9 mouse cellular contexts compared by ENCODE assay signal in the genomic region with DNA sequence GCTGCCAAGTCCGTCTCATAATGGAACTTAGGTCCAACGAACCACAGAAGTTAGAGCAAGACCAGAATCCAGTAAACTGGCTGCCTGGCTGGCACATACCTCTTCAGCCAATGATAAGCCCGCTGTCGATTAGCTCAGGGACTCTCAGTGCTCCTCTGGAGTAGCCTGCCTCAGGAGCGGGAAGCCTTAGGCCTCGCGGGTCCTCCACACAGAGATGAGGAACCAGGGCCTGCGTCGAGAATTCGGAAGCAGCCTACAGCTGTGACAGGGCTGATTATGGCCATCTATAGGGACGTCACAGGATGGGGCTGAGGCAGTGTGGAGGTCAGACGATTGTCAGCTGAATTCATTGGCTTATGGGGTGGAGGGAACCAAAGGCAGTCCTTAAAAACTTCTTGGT.
DNase-seq lines count a peak whose midpoint lies in the region; ATAC-seq and TF ChIP-seq lines count a peak whose summit lies in the region.
"Had no signal": no experiment of that assay in that cellular context is flagged by ENCODE, and none has a peak within 500 bp of the region (broad histone marks: within the 10 kb centered on the region; RNA-seq: fewer than 3 reads in every experiment).

No protein-coding gene starts in this region.

- no peak for TF ChIP-seq CTCF in ES-Bruce4 (IDR thresholded peaks at IDR 0.05; ENCODE audit: low read depth, low read length)
- TF ChIP-seq CTCF in brain, embryonic 14.5 days (IDR thresholded peaks at IDR 0.05; ENCODE audit: borderline replicate concordance, extremely low read depth, insufficient read depth, insufficient read length), result no peak

- WGBS in hindbrain, embryonic 11.5 days, result 50% methylated on average over 12 of the region's 12 CpGs
- WGBS in midbrain, embryonic 12.5 days, result 37% methylated on average over 12 of the region's 12 CpGs

- H3K27me3 ChIP-seq in ES-Bruce4 (ENCODE audit: control insufficient read depth, insufficient read depth, low read length, poor library complexity, severe bottlenecking), result no peaks in the 10 kb centered on the region
- peaks cover 2% of the 10 kb centered on the region; the same call in 1 of the 2 replicates for H3K27me3 ChIP-seq in hindbrain, embryonic 11.5 days (ENCODE audit: control insufficient read depth, insufficient read depth, low read length)
- H3K27me3 ChIP-seq in midbrain, embryonic 12.5 days, result no peaks in the 10 kb centered on the region
- H3K27me3 ChIP-seq: heart, embryonic 12.5 days had no signal

- TF ChIP-seq EP300 in ES-Bruce4 (IDR thresholded peaks at IDR 0.05; ENCODE audit: insufficient read depth, low read depth, low read length), result 0 out of 2 replicates have a peak, but pooled peaks have one; percentile 9

- no peak overlapping the region for H3K27ac ChIP-seq in ES-Bruce4 (ENCODE audit: insufficient read depth, low read length)
- peak overlapping the region; percentile 96 for H3K27ac ChIP-seq in hindbrain, embryonic 11.5 days (ENCODE audit: low read depth, low read length)
- H3K27ac ChIP-seq in midbrain, embryonic 12.5 days (replicated peaks), result peak overlapping the region; percentile 98

- no peaks in the 10 kb centered on the region for H3K36me3 ChIP-seq in ES-Bruce4 (ENCODE audit: control insufficient read depth, insufficient read depth, low read length, poor library complexity, severe bottlenecking)
- H3K36me3 ChIP-seq in hindbrain, embryonic 11.5 days (ENCODE audit: control insufficient read depth, insufficient read depth, low read length), result no peaks in the 10 kb centered on the region
- no peaks in the 10 kb centered on the region for H3K36me3 ChIP-seq in midbrain, embryonic 12.5 days
- H3K36me3 ChIP-seq: heart, embryonic 12.5 days had no signal

- no peaks in the 10 kb centered on the region for H3K9me3 ChIP-seq in ES-Bruce4 (replicated peaks; ENCODE audit: control insufficient read depth, insufficient read depth, low read length, poor library complexity, severe bottlenecking)
- H3K9me3 ChIP-seq in hindbrain, embryonic 11.5 days (ENCODE audit: control insufficient read depth, low read length), result no peaks in the 10 kb centered on the region
- H3K9me3 ChIP-seq in midbrain, embryonic 12.5 days, result no peaks in the 10 kb centered on the region
- H3K9me3 ChIP-seq: heart, embryonic 12.5 days had no signal

- TF ChIP-seq POLR2A in ES-Bruce4 (IDR thresholded peaks at IDR 0.05; ENCODE audit: insufficient read depth, low read length), result no peak
- no peak for TF ChIP-seq POLR2A in brain, embryonic 14.5 days (IDR thresholded peaks at IDR 0.05; ENCODE audit: borderline replicate concordance, extremely low read depth, insufficient read depth, insufficient read length, poor library complexity, severe bottlenecking)

- peak overlapping the region; percentile 17 for H3K4me2 ChIP-seq in hindbrain, embryonic 11.5 days (replicated peaks; ENCODE audit: low read depth, low read length)
- peak overlapping the region; percentile 43; the same call in 1 of the 2 replicates for H3K4me2 ChIP-seq in midbrain, embryonic 12.5 days (replicated peaks)

- H3K9ac ChIP-seq in ES-Bruce4 (ENCODE audit: low read depth, poor library complexity, severe bottlenecking), result no peak overlapping the region
- H3K9ac ChIP-seq in hindbrain, embryonic 11.5 days (ENCODE audit: low read depth, low read length), result peak overlapping the region; percentile 49; the same call in 1 of the 2 replicates
- H3K9ac ChIP-seq in midbrain, embryonic 12.5 days (replicated peaks), result no peak overlapping the region

- no peak overlapping the region for H3K4me3 ChIP-seq in ES-Bruce4 (ENCODE audit: low read depth, low read length)
- H3K4me3 ChIP-seq in hindbrain, embryonic 11.5 days (ENCODE audit: low read depth, low read length), result no peak overlapping the region
- H3K4me3 ChIP-seq in midbrain, embryonic 12.5 days, result no peak overlapping the region

- no peaks in the 10 kb centered on the region for H3K4me1 ChIP-seq in ES-Bruce4 (ENCODE audit: control insufficient read depth, insufficient read depth, low read length)
- H3K4me1 ChIP-seq in hindbrain, embryonic 11.5 days (replicated peaks; ENCODE audit: control insufficient read depth, insufficient read depth, low read length), result peaks cover 15% of the 10 kb centered on the region
- peaks cover 64% of the 10 kb centered on the region for H3K4me1 ChIP-seq in midbrain, embryonic 12.5 days

- DNase-seq in brain, embryonic 14.5 days (ENCODE audit: low read depth), result peak; percentile 64
- peak; percentile 46 for DNase-seq in hindbrain, embryonic 11.5 days (ENCODE audit: low spot score)
- DNase-seq in frontal cortex, postnatal 25 days (ENCODE audit: low spot score in 2 of 2), result no peak
- no peak for DNase-seq in adrenal gland, adult 8-10 months
- no peak for DNase-seq in thymus, postnatal 25 days
- DNase-seq: kidney, postnatal 4 days had no signal

- no peak for ATAC-seq in hindbrain, embryonic 11.5 days (ENCODE audit: low FRiP score)
- no peak for ATAC-seq in midbrain, embryonic 12.5 days (ENCODE audit: low FRiP score, low read depth)

Comparison
In these comparisons a context has a peak if more than half of its experiments do, and no peak if none do; other contexts are left out.
1. DNase-seq: peak in brain, embryonic 14.5 days (single experiment) and hindbrain, embryonic 11.5 days (single experiment); none in frontal cortex, postnatal 25 days (0 of 2), adrenal gland, adult 8-10 months (single experiment) and thymus, postnatal 25 days (single experiment).